Mouse (Mus musculus) stomach, postnatal 0 days (tissue): ENCODE measurements around the gene Eif2b2.

Experiments
- CTCF ChIP-seq: IDR thresholded peaks from 2 replicates; pipeline ENCODE4 v1.5.1; 2016; ENCODE audit warnings: antibody characterized with exemption, low read depth, mild to moderate bottlenecking, moderate library complexity
- EP300 ChIP-seq: optimal IDR thresholded peaks from 2 replicates; pipeline ENCODE3; 2016; ENCODE audit warnings: antibody characterized with exemption

GRCm38 (mm10) chr12:85227876-85228599 is 8.8 kb downstream of the Eif2b2 start:
- TF ChIP-seq CTCF (no peak), EP300 (no peak)
